Mouse (Mus musculus): ENCODE data around the gene Gps2. TPM values are rescaled to one million over a fixed set of nuclear protein-coding genes. Genes with fewer than 3 reads are reported as not detected.

Gps2 gene
- total and polyA plus RNA-seq, 3 experiments: 25.0 to 73.6 (median 29.4) TPM

DNA sequence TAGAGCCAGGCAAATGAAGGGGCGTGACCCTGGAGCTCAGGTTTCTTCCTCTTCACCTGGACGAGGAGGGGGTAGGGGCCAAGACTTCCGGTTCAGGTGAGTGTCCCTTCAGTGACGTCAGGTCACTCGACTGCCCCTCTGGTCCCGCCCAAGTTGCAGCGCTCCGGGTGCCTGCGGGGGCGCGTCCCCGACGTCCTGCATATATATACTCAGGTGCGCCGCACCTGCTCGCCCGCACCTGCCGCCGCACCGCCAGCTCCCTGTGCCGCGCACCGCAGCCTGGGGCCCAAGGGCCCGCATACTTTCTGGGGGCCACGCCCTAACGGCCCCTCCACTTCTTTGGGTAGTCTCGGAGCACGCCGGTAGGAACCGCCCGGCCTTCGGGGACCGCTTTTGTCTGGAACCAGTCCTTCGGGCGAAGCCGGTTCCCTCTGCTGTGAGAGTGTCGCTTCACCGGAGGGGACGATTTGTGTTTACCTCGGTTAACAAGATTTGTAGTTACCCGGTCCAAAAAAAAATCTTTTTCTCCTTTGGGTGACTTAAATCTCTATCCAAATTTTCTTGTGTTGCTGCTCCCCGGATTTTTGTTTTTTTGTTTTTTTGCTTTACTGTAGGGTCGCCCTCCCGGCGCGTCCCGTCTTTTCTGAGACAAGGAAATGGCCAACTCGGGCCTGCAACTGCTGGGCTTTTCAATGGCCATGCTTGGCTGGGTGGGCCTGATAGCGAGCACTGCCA, 51.8 kb downstream of the Gps2 start:
- Histone ChIP-seq H3K36me3 (replicated peaks in 1 of 2; ENCODE audit: control insufficient read depth in 1 of 2, insufficient read depth in 1 of 2, low read length in 1 of 2) (peaks cover 11 to 29% of the 10 kb centered on the region in 2 experiments), H3K4me3 (replicated peaks in 1 of 3; ENCODE audit: low read depth in 2 of 3, low read length in 2 of 3, poor library complexity in 1 of 3) (no peak overlapping the region), H3K27ac (ENCODE audit: insufficient read depth, low read depth) (no peak overlapping the region), H3K9ac (ENCODE audit: insufficient read depth, low read depth) (no peak overlapping the region), H3K4me2 (ENCODE audit: insufficient read depth, low read depth, poor library complexity, severe bottlenecking) (no peak overlapping the region), H3K27me3 (replicated peaks) (no peaks in the 10 kb centered on the region), H3K9me3 (replicated peaks; ENCODE audit: low read length) (peaks cover 24% of the 10 kb centered on the region), H3K4me1 (ENCODE audit: control insufficient read depth in 1 of 2, insufficient read depth in 2 of 2) (peaks cover 15 to 28% of the 10 kb centered on the region in 2 experiments), H3K79me2 (replicated peaks; ENCODE audit: control insufficient read depth, extremely low read depth, insufficient read depth, poor library complexity, severe bottlenecking) (no peaks in the 10 kb centered on the region)
- in situ Hi-C loops (cut with MboI; ENCODE audit: low pct_ligation_motif_present, low pct_unique_long_range_greater_than_20kb, low sequenced_read_pairs) (no loop called here), dilution Hi-C loops (cut with MboI; ENCODE audit: extremely low pct_ligation_motif_present, extremely low pct_unique_long_range_greater_than_20kb, low sequenced_read_pairs) (no loop called here)
- TF ChIP-seq ZKSCAN1 (IDR thresholded peaks at IDR 0.05; ENCODE audit: borderline replicate concordance, low read depth, low read length) (no peak), POLR2A (IDR thresholded peaks at IDR 0.05; ENCODE audit: low read depth, low read length) (no peak), GABPA (IDR thresholded peaks at IDR 0.05; ENCODE audit: insufficient replicate concordance, low read depth, low read length) (no peak), RCOR1 (conservative IDR thresholded peaks at IDR 0.05; ENCODE audit: low read depth, low read length) (no peak), MAX (IDR thresholded peaks at IDR 0.05; ENCODE audit: low read length) (no peak), ZC3H11A (IDR thresholded peaks at IDR 0.05; ENCODE audit: low read depth, low read length) (no peak), ELF1 (IDR thresholded peaks at IDR 0.05; ENCODE audit: low read depth, low read length) (no peak), RAD21 (IDR thresholded peaks at IDR 0.05; ENCODE audit: low read depth, low read length) (no peak), UBTF (IDR thresholded peaks at IDR 0.05; ENCODE audit: low read depth, low read length) (no peak), CTCF (conservative IDR thresholded peaks at IDR 0.05 in 1 of 2, IDR thresholded peaks at IDR 0.05 in 1 of 2; ENCODE audit: low read depth in 2 of 2, low read length in 2 of 2) (no peak), HCFC1 (IDR thresholded peaks at IDR 0.05; ENCODE audit: low read depth, low read length) (no peak), MAFK (IDR thresholded peaks at IDR 0.05; ENCODE audit: insufficient replicate concordance, low read length) (no peak), IRF4 (IDR thresholded peaks at IDR 0.05; ENCODE audit: low read depth, low read length) (no peak), MAZ (IDR thresholded peaks at IDR 0.05; ENCODE audit: low read depth, low read length) (no peak), NRF1 (IDR thresholded peaks at IDR 0.05; ENCODE audit: low read depth, low read length) (no peak), USF2 (conservative IDR thresholded peaks at IDR 0.05; ENCODE audit: low read depth, low read length) (no peak), MEF2A (IDR thresholded peaks at IDR 0.05; ENCODE audit: borderline replicate concordance, low read depth, low read length) (no peak)
- no peak for DNase-seq (ENCODE audit: extremely low read depth)

Other genes with a start within 250 kb of the Gps2 start
Only the 20 nearest of the 39 such genes appear.
- not detected in 2 replicates for gene Spem2, start 95.4 kb upstream of the Gps2 start, total RNA-seq (2012; rRNA removed)
- gene Spem2, start 95.4 kb upstream of the Gps2 start, total RNA-seq (2014; rRNA removed): not detected in 2 replicates
- not detected in 2 replicates for gene Spem2, start 95.4 kb upstream of the Gps2 start, polyA plus RNA-seq (2012; ENCODE audit: insufficient read length, low read depth)
- gene Spem1, start 91.7 kb upstream of the Gps2 start, total RNA-seq (2012; rRNA removed): not detected in 2 replicates
- gene Spem1, start 91.7 kb upstream of the Gps2 start, total RNA-seq (2014; rRNA removed): not detected in 2 replicates
- not detected in 2 replicates for gene Spem1, start 91.7 kb upstream of the Gps2 start, polyA plus RNA-seq (2012; ENCODE audit: insufficient read length, low read depth)
- gene Nlgn2, start 76.1 kb upstream of the Gps2 start, total RNA-seq (2012; rRNA removed): 0.55 and 1.3 TPM in 2 replicates
- gene Nlgn2, start 76.1 kb upstream of the Gps2 start, total RNA-seq (2014; rRNA removed): 0.20 and 0.95 TPM in 2 replicates
- 1.1 and 1.2 TPM in 2 replicates for gene Nlgn2, start 76.1 kb upstream of the Gps2 start, polyA plus RNA-seq (2012; ENCODE audit: insufficient read length, low read depth)
- gene Tmem256, start 75.4 kb upstream of the Gps2 start, total RNA-seq (2012; rRNA removed): 203 and 206 TPM in 2 replicates
- 262 and 327 TPM in 2 replicates for gene Tmem256, start 75.4 kb upstream of the Gps2 start, total RNA-seq (2014; rRNA removed)
- gene Tmem256, start 75.4 kb upstream of the Gps2 start, polyA plus RNA-seq (2012; ENCODE audit: insufficient read length, low read depth): 185 and 218 TPM in 2 replicates
- gene Plscr3, start 67.5 kb upstream of the Gps2 start, total RNA-seq (2012; rRNA removed): 2.4 and 2.9 TPM in 2 replicates
- 2.0 and 2.5 TPM in 2 replicates for gene Plscr3, start 67.5 kb upstream of the Gps2 start, total RNA-seq (2014; rRNA removed)
- 12.5 and 15.3 TPM in 2 replicates for gene Plscr3, start 67.5 kb upstream of the Gps2 start, polyA plus RNA-seq (2012; ENCODE audit: insufficient read length, low read depth)
- 0.13 TPM in 1 of 2 replicates, not detected in the other for gene Tnk1, start 55.2 kb upstream of the Gps2 start, total RNA-seq (2012; rRNA removed)
- not detected in 2 replicates for gene Tnk1, start 55.2 kb upstream of the Gps2 start, total RNA-seq (2014; rRNA removed)
- gene Tnk1, start 55.2 kb upstream of the Gps2 start, polyA plus RNA-seq (2012; ENCODE audit: insufficient read length, low read depth): 0.22 and 0.30 TPM in 2 replicates
- not detected in 2 replicates for gene Tmem95, start 35.9 kb upstream of the Gps2 start, total RNA-seq (2012; rRNA removed)
- not detected in 2 replicates for gene Tmem95, start 35.9 kb upstream of the Gps2 start, total RNA-seq (2014; rRNA removed)
- not detected in 2 replicates for gene Tmem95, start 35.9 kb upstream of the Gps2 start, polyA plus RNA-seq (2012; ENCODE audit: insufficient read length, low read depth)
- gene Kctd11, start 32.5 kb upstream of the Gps2 start, total RNA-seq (2012; rRNA removed): 3.3 and 3.9 TPM in 2 replicates
- 1.3 and 1.8 TPM in 2 replicates for gene Kctd11, start 32.5 kb upstream of the Gps2 start, total RNA-seq (2014; rRNA removed)
- 1.5 and 2.1 TPM in 2 replicates for gene Kctd11, start 32.5 kb upstream of the Gps2 start, polyA plus RNA-seq (2012; ENCODE audit: insufficient read length, low read depth)
- gene Acap1, start 18.3 kb upstream of the Gps2 start, total RNA-seq (2012; rRNA removed): 38.9 and 39.6 TPM in 2 replicates
- 58.2 and 66.2 TPM in 2 replicates for gene Acap1, start 18.3 kb upstream of the Gps2 start, total RNA-seq (2014; rRNA removed)
- gene Acap1, start 18.3 kb upstream of the Gps2 start, polyA plus RNA-seq (2012; ENCODE audit: insufficient read length, low read depth): 66.7 and 70.9 TPM in 2 replicates
- gene 2810408A11Rik, start 12.9 kb upstream of the Gps2 start, total RNA-seq (2012; rRNA removed): 0.34 and 0.59 TPM in 2 replicates
- 0.35 and 0.86 TPM in 2 replicates for gene 2810408A11Rik, start 12.9 kb upstream of the Gps2 start, total RNA-seq (2014; rRNA removed)
- gene 2810408A11Rik, start 12.9 kb upstream of the Gps2 start, polyA plus RNA-seq (2012; ENCODE audit: insufficient read length, low read depth): 0.33 and 0.41 TPM in 2 replicates
- 51.0 and 56.1 TPM in 2 replicates for gene Neurl4, start 12.8 kb upstream of the Gps2 start, total RNA-seq (2012; rRNA removed)
- gene Neurl4, start 12.8 kb upstream of the Gps2 start, total RNA-seq (2014; rRNA removed): 21.4 and 22.9 TPM in 2 replicates
- 40.1 and 46.2 TPM in 2 replicates for gene Neurl4, start 12.8 kb upstream of the Gps2 start, polyA plus RNA-seq (2012; ENCODE audit: insufficient read length, low read depth)
- 1,419 and 1,651 TPM in 2 replicates for gene Eif5a, start 8.1 kb downstream of the Gps2 start, total RNA-seq (2012; rRNA removed)
- gene Eif5a, start 8.1 kb downstream of the Gps2 start, total RNA-seq (2014; rRNA removed): 2,535 and 2,729 TPM in 2 replicates
- 3,314 and 3,421 TPM in 2 replicates for gene Eif5a, start 8.1 kb downstream of the Gps2 start, polyA plus RNA-seq (2012; ENCODE audit: insufficient read length, low read depth)
- 0.25 TPM in 1 of 2 replicates, not detected in the other for gene Ybx2, start 21.9 kb downstream of the Gps2 start, total RNA-seq (2012; rRNA removed)
- not detected in 2 replicates for gene Ybx2, start 21.9 kb downstream of the Gps2 start, total RNA-seq (2014; rRNA removed)
- gene Ybx2, start 21.9 kb downstream of the Gps2 start, polyA plus RNA-seq (2012; ENCODE audit: insufficient read length, low read depth): 0.39 TPM in 1 of 2 replicates, not detected in the other
- gene Slc2a4, start 34.3 kb downstream of the Gps2 start, total RNA-seq (2012; rRNA removed): 2.2 and 2.6 TPM in 2 replicates
- gene Slc2a4, start 34.3 kb downstream of the Gps2 start, total RNA-seq (2014; rRNA removed): 3.1 and 3.8 TPM in 2 replicates
- 2.3 and 2.4 TPM in 2 replicates for gene Slc2a4, start 34.3 kb downstream of the Gps2 start, polyA plus RNA-seq (2012; ENCODE audit: insufficient read length, low read depth)
- gene Cldn7, start 50.9 kb downstream of the Gps2 start, total RNA-seq (2012; rRNA removed): not detected in 2 replicates
- gene Cldn7, start 50.9 kb downstream of the Gps2 start, total RNA-seq (2014; rRNA removed): not detected in 2 replicates
- not detected in 2 replicates for gene Cldn7, start 50.9 kb downstream of the Gps2 start, polyA plus RNA-seq (2012; ENCODE audit: insufficient read length, low read depth)
- 61.8 and 66.7 TPM in 2 replicates for gene Ctdnep1, start 67.3 kb downstream of the Gps2 start, total RNA-seq (2012; rRNA removed)
- gene Ctdnep1, start 67.3 kb downstream of the Gps2 start, total RNA-seq (2014; rRNA removed): 37.7 and 42.9 TPM in 2 replicates
- 143 and 171 TPM in 2 replicates for gene Ctdnep1, start 67.3 kb downstream of the Gps2 start, polyA plus RNA-seq (2012; ENCODE audit: insufficient read length, low read depth)
- gene Elp5, start 68.6 kb downstream of the Gps2 start, total RNA-seq (2012; rRNA removed): 95.9 and 115 TPM in 2 replicates
- 111 and 119 TPM in 2 replicates for gene Elp5, start 68.6 kb downstream of the Gps2 start, total RNA-seq (2014; rRNA removed)
- gene Elp5, start 68.6 kb downstream of the Gps2 start, polyA plus RNA-seq (2012; ENCODE audit: insufficient read length, low read depth): 177 and 182 TPM in 2 replicates
- 182 and 189 TPM in 2 replicates for gene Gabarap, start 77.3 kb downstream of the Gps2 start, total RNA-seq (2012; rRNA removed)
- gene Gabarap, start 77.3 kb downstream of the Gps2 start, total RNA-seq (2014; rRNA removed): 187 and 213 TPM in 2 replicates
- 352 and 386 TPM in 2 replicates for gene Gabarap, start 77.3 kb downstream of the Gps2 start, polyA plus RNA-seq (2012; ENCODE audit: insufficient read length, low read depth)
- gene Phf23, start 81.9 kb downstream of the Gps2 start, total RNA-seq (2012; rRNA removed): 67.2 and 81.8 TPM in 2 replicates
- gene Phf23, start 81.9 kb downstream of the Gps2 start, total RNA-seq (2014; rRNA removed): 65.2 and 69.0 TPM in 2 replicates
- gene Phf23, start 81.9 kb downstream of the Gps2 start, polyA plus RNA-seq (2012; ENCODE audit: insufficient read length, low read depth): 93.2 and 99.8 TPM in 2 replicates
- gene Dvl2, start 86.7 kb downstream of the Gps2 start, total RNA-seq (2012; rRNA removed): 27.3 and 30.6 TPM in 2 replicates
- gene Dvl2, start 86.7 kb downstream of the Gps2 start, total RNA-seq (2014; rRNA removed): 15.1 and 15.7 TPM in 2 replicates
- 25.3 and 27.1 TPM in 2 replicates for gene Dvl2, start 86.7 kb downstream of the Gps2 start, polyA plus RNA-seq (2012; ENCODE audit: insufficient read length, low read depth)